Mouse (Mus musculus) stomach, postnatal 0 days (tissue): Measurements from ENCODE around the gene Sod1. TPM values are rescaled to one million over a fixed set of nuclear protein-coding genes. Genes with fewer than 3 reads are reported as not detected.

Source experiments
- ATAC-seq: fragments of 200-750 bp; cut with Nextera tagmentation; 2 replicates; pipeline ENCODE4 v1.8.0; 2017; ENCODE audit not compliant: low FRiP score, low TSS enrichment
- DNase-seq: peaks from one replicate; pipeline ENCODE4 v3.0.0-alpha.2; 2016; ENCODE audit warnings: low spot score
- H3K27ac ChIP-seq: fragments of 300-500 bp; sonication (generic); replicated peaks from 2 replicates; pipeline ENCODE4 v1.5.1; 2014; ENCODE audit warnings: mild to moderate bottlenecking, control low read depth
- H3K27me3 ChIP-seq: fragments of 300-500 bp; sonication (generic); 2 replicates; pipeline ENCODE4 v1.6.1; 2014; ENCODE audit warnings: low read length; ENCODE audit not compliant: control insufficient read depth, insufficient read depth
- H3K36me3 ChIP-seq: fragments of 300-500 bp; sonication (generic); 2 replicates; pipeline ENCODE4 v1.6.1; 2014; ENCODE audit warnings: low read length, mixed read lengths; ENCODE audit not compliant: control insufficient read depth, insufficient read depth
- H3K4me1 ChIP-seq: fragments of 300-500 bp; sonication (generic); replicated peaks from 2 replicates; pipeline ENCODE4 v1.6.1; 2014; ENCODE audit warnings: antibody characterized with exemption; ENCODE audit not compliant: control insufficient read depth, insufficient read depth
- H3K4me2 ChIP-seq: fragments of 300-500 bp; sonication (generic); replicated peaks from 2 replicates; pipeline ENCODE4 v1.6.1; 2014; ENCODE audit warnings: low read depth, mild to moderate bottlenecking, control low read depth, moderate library complexity
- H3K4me3 ChIP-seq: fragments of 300-500 bp; sonication (generic); 2 replicates; pipeline ENCODE4 v1.5.1; 2014; ENCODE audit warnings: low read depth, low read length, control low read depth
- H3K9ac ChIP-seq: fragments of 300-500 bp; sonication (generic); 2 replicates; pipeline ENCODE4 v1.6.1; 2014; ENCODE audit warnings: mild to moderate bottlenecking, low read length, control low read depth, mixed read lengths
- H3K9me3 ChIP-seq: fragments of 300-500 bp; sonication (generic); 2 replicates; pipeline ENCODE4 v1.6.1; 2016; ENCODE audit warnings: low read length; ENCODE audit not compliant: control insufficient read depth
- CTCF ChIP-seq: IDR thresholded peaks from 2 replicates; pipeline ENCODE4 v1.5.1; 2016; ENCODE audit warnings: antibody characterized with exemption, low read depth, mild to moderate bottlenecking, moderate library complexity
- EP300 ChIP-seq: optimal IDR thresholded peaks from 2 replicates; pipeline ENCODE3; 2016; ENCODE audit warnings: antibody characterized with exemption
- WGBS: fragments of 180-500 bp; shearing (Covaris S2); extraction: QIAGEN DNeasy Blood & Tissue Kit; methylation state at CpG from one replicate; pipeline ENCODE4 v1.1.7; 2014; 5-methylcytosine and 5-hydroxymethylcytosine counted together
- polyA plus RNA-seq: library from polyadenylated mRNA; unstranded; fragments of >200 nt; fragmentation: Nextera tagmentation; extraction: Ambion mirVana; gene quantifications from 2 replicates; pipeline ENCODE4 v1.2.1, GENCODE M21; 2015

Sod1 gene
- 1,113 and 1,141 TPM in 2 replicates for polyA plus RNA-seq

DNA sequence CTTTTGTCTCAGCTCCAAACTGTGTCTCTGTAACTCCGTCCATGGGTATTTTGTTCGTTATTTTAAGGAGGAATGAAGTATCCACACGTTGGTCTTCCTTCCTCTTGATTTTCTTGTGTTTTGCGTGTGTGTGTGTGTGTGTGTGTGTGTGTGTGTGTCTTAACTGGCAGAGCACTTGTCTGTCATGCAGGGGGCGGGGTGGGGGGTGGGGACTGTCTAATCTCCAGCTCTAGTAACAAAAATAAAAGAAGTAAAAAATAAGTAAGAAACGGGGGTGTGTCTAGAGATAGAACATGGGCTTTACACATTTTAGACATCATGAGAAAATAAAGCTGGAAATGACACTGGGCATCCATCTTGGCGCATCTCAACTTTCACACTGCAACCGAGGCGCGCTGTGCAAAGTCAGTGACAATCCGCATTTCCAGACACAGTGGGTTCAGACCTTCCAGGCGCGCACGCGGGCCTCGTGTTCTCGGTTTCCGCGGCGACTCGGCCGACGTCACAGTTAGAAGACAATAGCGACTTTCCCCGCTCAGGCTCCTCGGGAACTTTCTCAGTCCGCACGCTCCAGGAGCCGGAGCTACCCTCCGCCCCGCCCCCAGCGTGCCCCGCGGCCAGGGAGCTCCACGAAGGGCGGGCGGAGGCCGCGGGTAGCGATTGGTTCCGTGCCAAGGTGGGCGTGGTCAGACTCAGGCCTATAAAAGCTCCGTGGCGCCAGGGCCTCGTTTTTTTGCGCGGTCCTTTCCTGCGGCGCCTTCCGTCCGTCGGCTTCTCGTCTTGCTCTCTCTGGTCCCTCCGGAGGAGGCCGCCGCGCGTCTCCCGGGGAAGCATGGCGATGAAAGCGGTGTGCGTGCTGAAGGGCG, at the start of gene Sod1:
Gene Sod1, plus strand, starts transcription at position 729 of the 866 bp plus-strand sequence.
- ATAC-seq: peak; percentile 94
- peak; percentile 10; the same call in 1 of the 2 replicates for TF ChIP-seq CTCF
- TF ChIP-seq EP300: no peak
- H3K9me3 ChIP-seq: no peaks in the 10 kb centered on the region
- H3K4me1 ChIP-seq: peaks cover 3% of the 10 kb centered on the region; the same call in 1 of the 2 replicates
- WGBS: 2% methylated on average over 62 of the region's 63 CpGs
- H3K4me3 ChIP-seq: peak within 1 kb of the TSS; percentile 89
- DNase-seq: peak; percentile 97
- H3K9ac ChIP-seq: peak within 1 kb of the TSS; percentile 92
- peak within 1 kb of the TSS; percentile 74 for H3K4me2 ChIP-seq
- H3K36me3 ChIP-seq: peaks cover 2% of the 10 kb centered on the region; the same call in 1 of the 2 replicates
- peak within 1 kb of the TSS; percentile 90 for H3K27ac ChIP-seq
- no peaks in the 10 kb centered on the region for H3K27me3 ChIP-seq

DNA sequence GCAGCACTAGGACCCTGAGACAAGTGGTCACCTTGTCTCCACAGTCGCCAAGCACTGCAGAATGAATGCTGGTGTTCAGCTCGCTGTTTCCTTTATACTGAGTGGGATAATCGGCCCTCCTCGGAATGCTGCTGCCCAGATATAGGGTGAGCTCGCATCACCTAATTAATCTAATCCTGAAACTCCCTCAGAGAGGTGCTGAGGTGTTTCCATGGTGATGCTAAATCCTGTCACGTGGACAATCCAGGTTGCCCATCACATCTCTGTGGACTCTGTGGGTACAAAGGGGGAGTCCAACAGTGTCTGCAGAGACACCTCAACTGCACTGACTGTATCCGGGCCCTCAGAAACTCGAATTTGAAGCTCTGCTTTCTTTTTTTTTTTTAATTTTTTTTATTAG, 49.1 kb upstream of the Sod1 start:
- H3K36me3 ChIP-seq: no peaks in the 10 kb centered on the region
- 75% methylated on average over 8 of the region's 8 CpGs for WGBS
- H3K9me3 ChIP-seq: no peaks in the 10 kb centered on the region
- ATAC-seq (no peak), DNase-seq (no peak)
- no peak overlapping the region for H3K4me3 ChIP-seq
- H3K27me3 ChIP-seq: no peaks in the 10 kb centered on the region
- no peak overlapping the region for H3K27ac ChIP-seq
- no peak overlapping the region for H3K9ac ChIP-seq
- TF ChIP-seq EP300: no peak
- TF ChIP-seq CTCF: no peak
- H3K4me1 ChIP-seq: no peaks in the 10 kb centered on the region
- H3K4me2 ChIP-seq: no peak overlapping the region

DNA sequence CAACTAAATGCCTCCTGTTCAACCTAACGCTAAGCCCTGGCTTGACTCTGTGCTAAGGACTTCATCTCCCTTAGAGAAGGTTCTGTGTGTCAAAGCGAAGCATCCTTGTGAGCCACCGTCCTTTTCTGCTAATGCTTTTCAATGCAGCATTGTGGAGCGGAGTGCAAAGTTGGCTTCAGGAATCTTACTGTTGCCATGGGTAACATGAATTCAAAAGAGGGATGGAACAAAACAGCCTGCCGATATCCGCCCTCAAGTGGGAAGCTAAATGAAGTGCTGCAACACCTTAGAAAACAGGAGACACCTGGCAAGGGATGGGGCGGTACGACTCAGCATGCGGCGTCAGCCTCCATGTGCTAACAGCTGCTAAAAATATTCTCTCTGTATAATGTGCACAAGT, 44.1 kb upstream of the Sod1 start:
- H3K4me1 ChIP-seq: no peaks in the 10 kb centered on the region
- DNase-seq (no peak), ATAC-seq (no peak)
- no peaks in the 10 kb centered on the region for H3K9me3 ChIP-seq
- H3K9ac ChIP-seq: no peak overlapping the region
- no peak overlapping the region for H3K4me3 ChIP-seq
- H3K27ac ChIP-seq: no peak overlapping the region
- no peaks in the 10 kb centered on the region for H3K27me3 ChIP-seq
- H3K36me3 ChIP-seq: no peaks in the 10 kb centered on the region
- TF ChIP-seq CTCF (no peak), EP300 (no peak)
- no peak overlapping the region for H3K4me2 ChIP-seq
- 35% methylated on average over 10 of the region's 10 CpGs for WGBS

DNA sequence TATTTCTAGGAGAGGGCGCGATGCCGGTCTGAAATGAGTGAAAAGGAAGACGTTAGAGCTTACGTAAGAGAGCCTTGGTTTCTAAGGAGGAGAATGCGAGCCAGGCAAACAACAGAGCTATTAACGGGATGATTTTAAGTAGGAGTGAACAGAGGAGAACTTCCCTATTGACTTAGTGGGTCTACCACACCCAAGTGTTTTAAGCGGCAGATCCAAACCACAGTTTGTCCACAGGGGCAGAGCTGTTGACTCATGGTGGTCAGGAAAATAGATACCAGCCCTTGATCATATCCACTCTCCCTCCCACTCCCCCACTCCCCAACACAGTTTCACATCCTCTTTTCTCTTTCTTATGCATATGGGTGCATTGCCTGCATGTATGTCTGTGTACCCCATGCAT, 43.1 kb upstream of the Sod1 start:
- WGBS: 53% methylated on average over 8 of the region's 8 CpGs
- Histone ChIP-seq H3K4me1 (no peaks in the 10 kb centered on the region), H3K27ac (no peak overlapping the region), H3K4me3 (no peak overlapping the region), H3K9ac (no peak overlapping the region), H3K27me3 (no peaks in the 10 kb centered on the region), H3K4me2 (no peak overlapping the region), H3K9me3 (no peaks in the 10 kb centered on the region), H3K36me3 (no peaks in the 10 kb centered on the region)
- TF ChIP-seq CTCF: no peak
- no peak for TF ChIP-seq EP300
- peak; percentile 49; the same call in 1 of the 2 replicates for ATAC-seq
- no peak for DNase-seq

DNA sequence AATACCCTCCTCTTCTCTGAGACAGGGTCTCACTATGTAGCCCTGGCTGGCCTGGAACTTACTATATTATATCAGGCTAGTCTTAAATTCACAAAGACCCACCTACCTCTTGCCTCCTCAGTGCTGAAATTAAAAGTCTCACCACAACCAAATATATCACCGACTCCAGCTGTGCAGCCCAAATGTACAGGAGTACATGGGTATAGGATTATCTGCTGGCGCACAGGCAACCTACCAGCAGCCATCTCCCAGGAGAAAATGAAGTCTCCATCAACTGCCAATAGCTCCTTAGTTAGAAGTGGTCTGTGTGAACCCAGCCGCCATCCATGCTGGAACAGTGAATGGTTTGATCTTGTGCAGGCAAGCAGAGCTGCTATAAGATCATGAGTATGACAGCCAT, 42.1 kb upstream of the Sod1 start:
- no peaks in the 10 kb centered on the region for H3K36me3 ChIP-seq
- H3K9me3 ChIP-seq: no peaks in the 10 kb centered on the region
- no peaks in the 10 kb centered on the region for H3K27me3 ChIP-seq
- 96% methylated on average over 3 of the region's 3 CpGs for WGBS
- H3K4me1 ChIP-seq: no peaks in the 10 kb centered on the region
- H3K9ac ChIP-seq: no peak overlapping the region
- H3K4me2 ChIP-seq: no peak overlapping the region
- TF ChIP-seq CTCF: no peak
- ATAC-seq: no peak
- H3K4me3 ChIP-seq: no peak overlapping the region
- DNase-seq: no peak
- no peak overlapping the region for H3K27ac ChIP-seq

DNA sequence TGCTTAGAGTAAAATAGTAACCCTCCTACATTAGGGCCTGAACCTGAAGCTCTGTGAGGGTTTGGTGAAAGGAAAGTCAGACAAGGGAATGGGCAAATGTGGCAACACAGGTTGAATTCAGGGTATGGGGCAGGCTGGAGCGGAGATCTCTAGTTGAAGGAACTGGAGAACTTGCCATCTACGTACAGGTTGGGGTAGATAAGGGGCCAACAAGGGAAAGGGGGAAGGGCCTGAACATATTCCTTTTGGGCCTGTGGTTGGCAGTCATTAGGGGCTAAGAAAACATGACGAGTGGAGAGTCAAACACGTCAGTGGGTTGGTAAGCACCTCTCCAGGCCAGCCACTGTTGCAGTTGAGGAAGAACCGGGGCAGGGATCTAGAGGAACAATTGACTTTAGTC, 40.7 kb upstream of the Sod1 start:
- TF ChIP-seq CTCF (no peak), EP300 (no peak)
- 82% methylated on average over 5 of the region's 5 CpGs for WGBS
- no peak overlapping the region for H3K4me2 ChIP-seq
- H3K4me3 ChIP-seq: no peak overlapping the region
- no peaks in the 10 kb centered on the region for H3K27me3 ChIP-seq
- no peak overlapping the region for H3K27ac ChIP-seq
- ATAC-seq (no peak), DNase-seq (no peak)
- no peak overlapping the region for H3K9ac ChIP-seq
- no peaks in the 10 kb centered on the region for H3K4me1 ChIP-seq
- H3K9me3 ChIP-seq: no peaks in the 10 kb centered on the region
- H3K36me3 ChIP-seq: no peaks in the 10 kb centered on the region
